Mouse (Mus musculus) heart, adult 2 months (tissue): ENCODE data around the gene Tmco5. TPM values are rescaled to one million over a fixed set of nuclear protein-coding genes. Genes with fewer than 3 reads are reported as not detected.

Experiments
- DNase-seq, 2 experiments: peaks; one replicate each; pipeline ENCODE4 v3.0.0; 2021
- H3K27ac ChIP-seq: fragments of 200-600 bp; 2 replicates; pipeline ENCODE4 v1.8.1; 2022
- H3K27me3 ChIP-seq: fragments of 200-500 bp; 2 replicates; pipeline ENCODE4 v1.6.1; 2012; ENCODE audit warnings: mild to moderate bottlenecking, low read length, inconsistent platforms, mixed read lengths; ENCODE audit not compliant: control insufficient read depth, insufficient read depth
- H3K36me3 ChIP-seq: fragments of 200-500 bp; 2 replicates; pipeline ENCODE4 v1.6.1; 2012; ENCODE audit warnings: low read length, inconsistent platforms; ENCODE audit not compliant: control insufficient read depth, insufficient read depth
- H3K4me1 ChIP-seq: fragments of 200-500 bp; 2 replicates; pipeline ENCODE4 v1.6.1; 2011; ENCODE audit warnings: low read length; ENCODE audit not compliant: control insufficient read depth, insufficient read depth
- H3K4me3 ChIP-seq: fragments of 200-600 bp; 2 replicates; pipeline ENCODE4 v1.8.1; 2022
- H3K79me2 ChIP-seq: fragments of 200-500 bp; replicated peaks from 2 replicates; pipeline ENCODE4 v1.6.1; 2012; ENCODE audit warnings: mild to moderate bottlenecking, inconsistent platforms, low read length, moderate library complexity, mixed read lengths; ENCODE audit not compliant: control insufficient read depth, insufficient read depth
- H3K9ac ChIP-seq: fragments of 200-500 bp; 2 replicates; pipeline ENCODE4 v1.6.1; 2012; ENCODE audit warnings: low read depth, mild to moderate bottlenecking, control low read depth, inconsistent platforms, low read length, mixed read lengths
- CTCF ChIP-seq: fragments of 200-600 bp; IDR thresholded peaks from 2 replicates; pipeline ENCODE4 v1.8.1; 2022; ENCODE audit warnings: antibody characterized with exemption, mild to moderate bottlenecking, moderate library complexity
- EP300 ChIP-seq: fragments of 200-500 bp; IDR thresholded peaks from 2 replicates; pipeline ENCODE4 v1.6.1; 2011; ENCODE audit warnings: low read depth, low read length, control low read depth; ENCODE audit not compliant: insufficient read depth
- POLR2A ChIP-seq: fragments of 200-500 bp; IDR thresholded peaks from 2 replicates; pipeline ENCODE4 v1.6.1; 2011; ENCODE audit warnings: mild to moderate bottlenecking, low read depth, low read length, control low read depth; ENCODE audit not compliant: insufficient read depth
- WGBS: fragments of 180-500 bp; shearing (Covaris S2); methylation state at CpG from one replicate; pipeline ENCODE4 v1.1.7; 2018; 5-methylcytosine and 5-hydroxymethylcytosine counted together
- intact Hi-C: fragments of 180-260 bp; cut with DNase I; formaldehyde crosslinking; loops from one replicate; pipeline ENCODE4 v1.15.1; 2025
- polyA plus RNA-seq: library from polyadenylated mRNA; depleted of rRNA; stranded (reverse); fragments of >200 nt; gene quantifications from 2 replicates; pipeline ENCODE4 v1.2.3, GENCODE M21; 2012
- total RNA-seq, 2 experiments: library from RNA; stranded (reverse); gene quantifications; 2 replicates each; pipeline ENCODE4 v1.2.3; 2021

Gene Tmco5
- total and polyA plus RNA-seq, 3 experiments = not detected

GRCm38 (mm10) chr2:116914636-116915035, 36.1 kb downstream of the Tmco5 start:
- DNase-seq = no peak

GRCm38 (mm10) chr2:116918598-116918997, 40.1 kb downstream of the Tmco5 start:
- Histone ChIP-seq H3K4me1 (peaks cover 3% of the 10 kb centered on the region), H3K4me3 (no peak overlapping the region), H3K27ac (no peak overlapping the region), H3K9ac (no peak overlapping the region), H3K79me2 (no peaks in the 10 kb centered on the region), H3K27me3 (no peaks in the 10 kb centered on the region), H3K36me3 (no peaks in the 10 kb centered on the region)
- intact Hi-C loops = no loop called here
- TF ChIP-seq EP300 (no peak), POLR2A (no peak), CTCF (no peak)
- no peak for DNase-seq
- WGBS = 63% methylated on average over 3 of the region's 3 CpGs

More at GRCm38 (mm10) chr2:116914636-116915035, 36.1 kb downstream of the Tmco5 start:
- H3K4me3 ChIP-seq = no peak overlapping the region
- H3K36me3 ChIP-seq = no peaks in the 10 kb centered on the region
- H3K79me2 ChIP-seq = no peaks in the 10 kb centered on the region
- no peak overlapping the region for H3K9ac ChIP-seq
- intact Hi-C loops = no loop called here
- WGBS = 66% methylated on average over 4 of the region's 4 CpGs
- TF ChIP-seq CTCF (no peak), POLR2A (no peak), EP300 (no peak)
- no peaks in the 10 kb centered on the region for H3K27me3 ChIP-seq
- peaks cover 5% of the 10 kb centered on the region for H3K4me1 ChIP-seq
- H3K27ac ChIP-seq = no peak overlapping the region

GRCm38 (mm10) chr2:116922580-116923500, 44.3 kb downstream of the Tmco5 start:
- H3K9ac ChIP-seq = no peak overlapping the region
- intact Hi-C loops = no loop called here
- H3K4me1 ChIP-seq = no peaks in the 10 kb centered on the region
- no peaks in the 10 kb centered on the region for H3K36me3 ChIP-seq
- no peaks in the 10 kb centered on the region for H3K79me2 ChIP-seq
- TF ChIP-seq POLR2A (no peak), CTCF (no peak), EP300 (no peak)
- H3K4me3 ChIP-seq = no peak overlapping the region
- WGBS = 24% methylated on average over 9 of the region's 9 CpGs
- no peak overlapping the region for H3K27ac ChIP-seq
- no peaks in the 10 kb centered on the region for H3K27me3 ChIP-seq
- DNase-seq = no peak

GRCm38 (mm10) chr2:116923684-116924083, 45.2 kb downstream of the Tmco5 start:
- intact Hi-C loops = no loop called here
- DNase-seq = no peak
- no peaks in the 10 kb centered on the region for H3K27me3 ChIP-seq
- no peaks in the 10 kb centered on the region for H3K4me1 ChIP-seq
- no peak overlapping the region for H3K4me3 ChIP-seq
- no peak for TF ChIP-seq POLR2A
- TF ChIP-seq EP300 = no peak
- no peak for TF ChIP-seq CTCF
- 76% methylated on average over 3 of the region's 3 CpGs for WGBS
- no peak overlapping the region for H3K9ac ChIP-seq
- no peaks in the 10 kb centered on the region for H3K36me3 ChIP-seq
- no peak overlapping the region for H3K27ac ChIP-seq
- no peaks in the 10 kb centered on the region for H3K79me2 ChIP-seq

- intact Hi-C loops = no loop called here
- no peak for DNase-seq
- Histone ChIP-seq H3K27me3 (no peaks in the 10 kb centered on the region), H3K4me1 (no peaks in the 10 kb centered on the region), H3K27ac (no peak overlapping the region), H3K36me3 (no peaks in the 10 kb centered on the region), H3K4me3 (no peak overlapping the region), H3K9ac (no peak overlapping the region), H3K79me2 (no peaks in the 10 kb centered on the region)
- TF ChIP-seq CTCF (no peak), POLR2A (no peak), EP300 (no peak)
- 87% methylated on average over 7 of the region's 7 CpGs for WGBS
Measured at GRCm38 (mm10) chr2:116924292-116924691, 45.8 kb downstream of the Tmco5 start.

GRCm38 (mm10) chr2:116925230-116925629, 46.7 kb downstream of the Tmco5 start:
- 86% methylated on average over 5 of the region's 5 CpGs for WGBS
- no peak for DNase-seq
- Histone ChIP-seq H3K4me1 (no peaks in the 10 kb centered on the region), H3K9ac (no peak overlapping the region), H3K36me3 (no peaks in the 10 kb centered on the region), H3K79me2 (no peaks in the 10 kb centered on the region), H3K27ac (no peak overlapping the region), H3K4me3 (no peak overlapping the region), H3K27me3 (no peaks in the 10 kb centered on the region)
- TF ChIP-seq EP300 = no peak
- TF ChIP-seq POLR2A = no peak
- no peak for TF ChIP-seq CTCF
- intact Hi-C loops = no loop called here
